ENCODE assay signal across 23 mouse cellular contexts in genomic region chr15:81725965-81726364, GRCm38 (mm10).
"Had no signal": no experiment of that assay in that cellular context is flagged by ENCODE, and none has a peak within 500 bp of the region (broad histone marks: within the 10 kb centered on the region; RNA-seq: fewer than 3 reads in every experiment).

No protein-coding gene starts in this region.

- DNase-seq: gastrocnemius, postnatal 14 days; gastrocnemius, postnatal 36 days; heart, adult 18-20 months; heart, postnatal 14 days; heart, postnatal 36 days; kidney, adult 18-20 months; kidney, adult 8-10 months; kidney, postnatal 10 days; kidney, postnatal 25 days; kidney, postnatal 4 days; liver; liver, embryonic 13.5 days had no signal

- H3K4me3 ChIP-seq: heart, embryonic 10.5 days; heart, embryonic 12.5 days; hindbrain, embryonic 13.5 days; hindbrain, embryonic 15.5 days; intestine, embryonic 15.5 days; layer of hippocampus, adult 2 months; left cerebral cortex, adult 2 months; limb, embryonic 10.5 days; limb, embryonic 12.5 days had no signal

- H3K9me3 ChIP-seq: heart, embryonic 10.5 days; heart, embryonic 12.5 days; hindbrain, embryonic 13.5 days; hindbrain, embryonic 15.5 days; intestine, embryonic 15.5 days; limb, embryonic 10.5 days; limb, embryonic 12.5 days; liver, embryonic 13.5 days had no signal

- H3K27ac ChIP-seq: heart, embryonic 10.5 days; hindbrain, embryonic 13.5 days; hindbrain, embryonic 15.5 days; intestine, embryonic 15.5 days; layer of hippocampus, adult 2 months; limb, embryonic 10.5 days; limb, embryonic 12.5 days; liver, embryonic 13.5 days had no signal

- H3K9ac ChIP-seq: heart, embryonic 12.5 days; hindbrain, embryonic 13.5 days; hindbrain, embryonic 15.5 days; intestine, embryonic 15.5 days; limb, embryonic 12.5 days; liver, embryonic 13.5 days had no signal

- H3K4me2 ChIP-seq: heart, embryonic 12.5 days; hindbrain, embryonic 13.5 days; hindbrain, embryonic 15.5 days; intestine, embryonic 15.5 days; limb, embryonic 12.5 days had no signal

- ATAC-seq: inflammation-experienced regulatory T-cells, adult 6 months; intestine, embryonic 15.5 days; intestine, postnatal 0 days had no signal

- H3K27me3 ChIP-seq: heart, embryonic 12.5 days; hindbrain, embryonic 13.5 days; hindbrain, embryonic 15.5 days; intestine, embryonic 15.5 days; limb, embryonic 12.5 days; liver, embryonic 13.5 days had no signal
